Mouse (Mus musculus): ENCODE measurements at regions not wholly inside any gene's neighbourhood (a gene's known extent, or its start where the extent isn't known, plus 50 kb on each side); places are given as distances from the start of the nearest gene placed in this dataset.
A peak's percentile ranks its signal among the peaks of the same experiment; 100 is the strongest.

- CTCF ChIA-PET: no interaction called here
- TF ChIP-seq CTCF (IDR thresholded peaks at IDR 0.05): no peak
- DNase-seq (ENCODE audit: low read depth, low spot score) (no peak), ATAC-seq (peak; percentile 83)
- POLR2A ChIA-PET: no interaction called here
- H3K27me3 ChIP-seq: no peaks in the 10 kb centered on the region
- in situ Hi-C loops (cut with MboI; ENCODE audit: low pct_unique_long_range_greater_than_20kb): no loop called here
Observed at GRCm38 (mm10) chr10:98684195-98684594, 230.0 kb upstream of the Atp2b1 start.

- CTCF ChIA-PET: no interaction called here
Observed at GRCm38 (mm10) chr10:98684707-98685106, 229.5 kb upstream of the Atp2b1 start.

DNA sequence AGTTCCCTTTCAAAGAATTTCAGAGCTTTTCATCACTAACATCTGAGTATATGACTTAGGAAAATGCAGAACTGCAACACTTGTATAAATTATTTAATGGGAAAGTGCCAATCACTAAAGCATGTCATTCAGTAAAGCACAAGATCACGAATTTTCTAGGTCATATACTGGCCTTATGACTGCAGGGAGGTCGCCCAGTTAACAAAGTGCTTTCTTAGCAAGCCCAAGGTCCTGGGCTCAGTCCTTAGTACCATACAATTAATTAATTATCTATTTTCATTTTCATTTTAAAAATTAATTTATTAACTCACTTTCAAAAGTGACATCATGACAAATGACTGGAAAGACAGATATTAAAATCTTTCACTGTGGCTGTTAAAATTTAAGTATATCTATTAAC is 228.5 kb upstream of the Atp2b1 start:
- H3K27me3 ChIP-seq: no peaks in the 10 kb centered on the region
- no peak for DNase-seq (ENCODE audit: low read depth, low spot score)
- no peak for TF ChIP-seq CTCF (IDR thresholded peaks at IDR 0.05)
- CTCF ChIA-PET: no interaction called here
- no peak for ATAC-seq
- in situ Hi-C loops (cut with MboI; ENCODE audit: low pct_unique_long_range_greater_than_20kb): no loop called here
- POLR2A ChIA-PET: no interaction called here

More at GRCm38 (mm10) chr10:98684707-98685106, 229.5 kb upstream of the Atp2b1 start:
- POLR2A ChIA-PET: no interaction called here
- ATAC-seq (no peak), DNase-seq (ENCODE audit: low read depth, low spot score) (no peak)
- no peaks in the 10 kb centered on the region for H3K27me3 ChIP-seq
- in situ Hi-C loops (cut with MboI; ENCODE audit: low pct_unique_long_range_greater_than_20kb): no loop called here
- TF ChIP-seq CTCF (IDR thresholded peaks at IDR 0.05): no peak

- in situ Hi-C loops (cut with MboI; ENCODE audit: low pct_unique_long_range_greater_than_20kb): no loop called here
- ChIA-PET POLR2A (no interaction called here), CTCF (no interaction called here)
Observed at GRCm38 (mm10) chr10:98686370-98686769, 227.8 kb upstream of the Atp2b1 start.

DNA sequence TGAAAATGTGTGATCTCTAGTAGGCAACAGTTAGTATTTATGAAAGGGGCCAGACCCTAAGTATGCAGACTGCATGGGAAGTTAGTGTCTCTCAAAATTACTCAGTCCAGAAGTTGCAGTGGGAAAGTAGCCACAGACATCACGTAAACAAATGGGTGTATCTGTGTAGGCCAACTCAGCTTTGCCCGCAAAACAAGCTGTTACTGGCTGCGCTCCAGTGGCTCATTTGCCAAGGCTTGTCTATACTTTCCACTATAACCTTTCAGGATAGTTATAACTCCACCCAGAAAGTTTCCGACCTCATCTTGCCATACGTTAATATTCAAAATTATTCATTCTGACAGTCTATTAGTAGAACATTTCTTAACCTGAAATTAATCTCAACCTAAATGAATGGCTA is 222.4 kb upstream of the Atp2b1 start:
- CTCF ChIA-PET: no interaction called here
- in situ Hi-C loops (cut with MboI; ENCODE audit: low pct_unique_long_range_greater_than_20kb): no loop called here
- POLR2A ChIA-PET: no interaction called here

More at GRCm38 (mm10) chr10:98686370-98686769, 227.8 kb upstream of the Atp2b1 start:
- H3K27me3 ChIP-seq: no peaks in the 10 kb centered on the region
- no peak for TF ChIP-seq CTCF (IDR thresholded peaks at IDR 0.05)
- DNase-seq (ENCODE audit: low read depth, low spot score): no peak
- no peak for ATAC-seq

GRCm38 (mm10) chr10:98694690-98695370 is 219.4 kb upstream of the Atp2b1 start:
- no peak for TF ChIP-seq CTCF (IDR thresholded peaks at IDR 0.05)
- in situ Hi-C loops (cut with MboI; ENCODE audit: low pct_unique_long_range_greater_than_20kb): no loop called here
- POLR2A ChIA-PET: interaction anchor here (0.5 kb wide), 1 partner anchor 25 kb away, joined by 4 read pairs; no protein-coding TSS in a partner anchor
- CTCF ChIA-PET: no interaction called here
- no peak for DNase-seq (ENCODE audit: low read depth, low spot score)
- no peaks in the 10 kb centered on the region for H3K27me3 ChIP-seq
- no peak for ATAC-seq

More for the DNA sequence above, 222.4 kb upstream of the Atp2b1 start:
- DNase-seq (ENCODE audit: low read depth, low spot score) (no peak), ATAC-seq (no peak)
- no peak for TF ChIP-seq CTCF (IDR thresholded peaks at IDR 0.05)
- no peaks in the 10 kb centered on the region for H3K27me3 ChIP-seq

DNA sequence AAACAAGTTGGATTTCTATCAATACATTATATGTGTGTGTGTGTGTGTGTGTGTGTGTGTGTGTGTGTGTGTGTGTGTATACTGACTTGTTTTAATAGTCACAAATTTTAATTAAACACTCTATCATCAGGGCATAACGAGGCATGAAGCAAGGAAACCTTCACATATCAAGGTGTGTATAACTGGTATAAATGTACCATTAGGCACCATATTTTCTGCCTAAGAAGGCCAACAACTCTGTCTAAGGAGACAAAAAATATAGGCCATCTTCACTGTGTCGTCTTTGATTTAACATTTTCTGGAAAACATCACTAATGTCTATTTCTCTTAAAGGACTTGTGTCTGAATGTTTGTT is 218.9 kb upstream of the Atp2b1 start:
- TF ChIP-seq CTCF (IDR thresholded peaks at IDR 0.05): no peak
- ATAC-seq (no peak), DNase-seq (ENCODE audit: low read depth, low spot score) (no peak)
- H3K27me3 ChIP-seq: no peaks in the 10 kb centered on the region
- in situ Hi-C loops (cut with MboI; ENCODE audit: low pct_unique_long_range_greater_than_20kb): no loop called here
- ChIA-PET CTCF (no interaction called here), POLR2A (interaction anchor here (0.5 kb wide), 1 partner anchor 25 kb away, joined by 4 read pairs; no protein-coding TSS in a partner anchor)

DNA sequence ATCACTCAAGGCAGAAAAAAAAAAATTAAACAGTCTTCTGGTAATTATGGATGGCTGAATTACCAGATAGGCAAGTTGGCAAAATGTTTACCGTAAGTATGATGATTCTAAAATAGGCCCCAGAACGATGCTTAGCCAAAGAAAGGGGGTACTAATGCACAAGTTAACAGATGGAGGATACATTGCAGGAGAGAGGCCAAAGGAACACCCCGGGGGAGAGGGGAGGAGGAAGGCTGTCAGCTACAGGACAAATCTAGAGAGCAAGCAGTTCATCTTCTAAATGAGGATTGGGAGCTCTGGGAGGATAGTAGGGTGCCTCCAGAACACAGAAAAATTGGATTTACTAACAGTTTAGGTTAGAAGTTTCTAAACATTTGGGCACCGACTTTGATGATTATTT is 216.3 kb upstream of the Atp2b1 start:
- no peak for TF ChIP-seq CTCF (IDR thresholded peaks at IDR 0.05)
- POLR2A ChIA-PET: no interaction called here
- H3K27me3 ChIP-seq: no peaks in the 10 kb centered on the region
- CTCF ChIA-PET: no interaction called here
- ATAC-seq: no peak
- in situ Hi-C loops (cut with MboI; ENCODE audit: low pct_unique_long_range_greater_than_20kb): no loop called here
- no peak for DNase-seq (ENCODE audit: low read depth, low spot score)

GRCm38 (mm10) chr10:98699579-98699978 is 214.6 kb upstream of the Atp2b1 start:
- in situ Hi-C loops (cut with MboI; ENCODE audit: low pct_unique_long_range_greater_than_20kb): no loop called here
- POLR2A ChIA-PET: interaction anchor here (0.6 kb wide), 1 partner anchor 578 kb away, joined by 3 read pairs; no protein-coding TSS in a partner anchor
- TF ChIP-seq CTCF (IDR thresholded peaks at IDR 0.05): no peak
- no peak for ATAC-seq
- CTCF ChIA-PET: interaction anchor here (1.1 kb wide), 1 partner anchor 9 kb away, joined by 3 read pairs; no protein-coding TSS in a partner anchor
- DNase-seq (ENCODE audit: low read depth, low spot score): no peak
- no peaks in the 10 kb centered on the region for H3K27me3 ChIP-seq

DNA sequence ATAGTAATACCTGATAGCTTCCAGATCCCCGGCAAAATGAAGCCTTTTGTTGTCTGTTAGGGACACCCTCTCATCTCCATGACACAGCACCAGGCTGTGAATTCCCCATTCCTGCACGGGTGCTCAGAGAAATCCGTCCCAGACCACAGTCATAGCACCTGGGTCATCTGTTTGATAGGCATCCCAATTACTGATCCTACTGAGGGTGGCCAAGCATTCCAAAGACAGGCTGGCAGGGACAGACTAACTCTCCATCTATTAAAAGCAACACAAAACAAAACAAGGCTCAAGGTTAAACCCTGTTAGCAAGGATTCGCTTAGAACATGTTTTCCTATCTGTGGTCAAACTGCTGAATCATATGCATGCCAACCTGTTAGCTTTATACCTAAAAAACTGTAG is 213.8 kb upstream of the Atp2b1 start:
- in situ Hi-C loops (cut with MboI; ENCODE audit: low pct_unique_long_range_greater_than_20kb): no loop called here
- ChIA-PET CTCF (interaction anchor here (1.1 kb wide), 1 partner anchor 10 kb away, joined by 3 read pairs; no protein-coding TSS in a partner anchor), POLR2A (no interaction called here)
- no peaks in the 10 kb centered on the region for H3K27me3 ChIP-seq
- TF ChIP-seq CTCF (IDR thresholded peaks at IDR 0.05): no peak
- no peak for DNase-seq (ENCODE audit: low read depth, low spot score)
- ATAC-seq: peak; percentile 79

GRCm38 (mm10) chr10:98701285-98701684 is 212.9 kb upstream of the Atp2b1 start:
- in situ Hi-C loops (cut with MboI; ENCODE audit: low pct_unique_long_range_greater_than_20kb): no loop called here
- CTCF ChIA-PET: no interaction called here
- no peak for TF ChIP-seq CTCF (IDR thresholded peaks at IDR 0.05)
- no peaks in the 10 kb centered on the region for H3K27me3 ChIP-seq
- no peak for ATAC-seq
- DNase-seq (ENCODE audit: low read depth, low spot score): no peak
- POLR2A ChIA-PET: no interaction called here
